Mouse (Mus musculus): Measurements from ENCODE around the gene Tspan5. TPM values are rescaled to one million over a fixed set of nuclear protein-coding genes. Genes with fewer than 3 reads are reported as not detected.

Gene Tspan5
- polyA plus RNA-seq, 1 experiment, result 22.2 TPM

DNA sequence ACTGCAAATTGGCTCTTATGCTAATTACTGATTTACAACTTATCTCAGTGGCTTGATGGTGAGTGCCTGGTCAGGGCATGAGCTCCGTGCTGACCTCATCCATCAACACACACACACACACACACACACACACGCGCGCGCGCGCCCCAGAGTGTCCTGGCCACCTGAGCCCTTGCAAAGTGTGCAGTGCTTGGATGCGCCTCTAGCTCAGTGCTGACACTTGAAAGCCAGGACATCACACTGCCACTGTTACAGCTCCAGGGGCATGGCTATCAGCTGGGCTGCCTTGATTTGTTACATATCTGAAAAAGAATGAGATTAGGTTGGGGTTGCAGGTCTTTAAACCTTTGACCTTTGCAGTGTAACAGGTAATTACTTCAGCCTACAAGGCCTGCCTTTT, 109.9 kb downstream of the Tspan5 start:
- Histone ChIP-seq H3K27me3 (ENCODE audit: control insufficient read depth, insufficient read depth, low read length, poor library complexity, severe bottlenecking) (no peaks in the 10 kb centered on the region), H3K4me3 (ENCODE audit: low read depth, low read length) (no peak overlapping the region), H3K9me3 (replicated peaks; ENCODE audit: control insufficient read depth, insufficient read depth, low read length, poor library complexity, severe bottlenecking) (no peaks in the 10 kb centered on the region), H3K27ac (ENCODE audit: insufficient read depth, low read length) (no peak overlapping the region), H3K9ac (ENCODE audit: low read depth, poor library complexity, severe bottlenecking) (no peak overlapping the region), H3K4me1 (ENCODE audit: control insufficient read depth, insufficient read depth, low read length) (no peaks in the 10 kb centered on the region), H3K36me3 (ENCODE audit: control insufficient read depth, insufficient read depth, low read length, poor library complexity, severe bottlenecking) (no peaks in the 10 kb centered on the region)
- no peak for TF ChIP-seq EP300 (IDR thresholded peaks at IDR 0.05; ENCODE audit: insufficient read depth, low read depth, low read length)
- no peak for TF ChIP-seq POLR2A (IDR thresholded peaks at IDR 0.05; ENCODE audit: insufficient read depth, low read length)
- no peak for TF ChIP-seq CTCF (IDR thresholded peaks at IDR 0.05; ENCODE audit: low read depth, low read length)

DNA sequence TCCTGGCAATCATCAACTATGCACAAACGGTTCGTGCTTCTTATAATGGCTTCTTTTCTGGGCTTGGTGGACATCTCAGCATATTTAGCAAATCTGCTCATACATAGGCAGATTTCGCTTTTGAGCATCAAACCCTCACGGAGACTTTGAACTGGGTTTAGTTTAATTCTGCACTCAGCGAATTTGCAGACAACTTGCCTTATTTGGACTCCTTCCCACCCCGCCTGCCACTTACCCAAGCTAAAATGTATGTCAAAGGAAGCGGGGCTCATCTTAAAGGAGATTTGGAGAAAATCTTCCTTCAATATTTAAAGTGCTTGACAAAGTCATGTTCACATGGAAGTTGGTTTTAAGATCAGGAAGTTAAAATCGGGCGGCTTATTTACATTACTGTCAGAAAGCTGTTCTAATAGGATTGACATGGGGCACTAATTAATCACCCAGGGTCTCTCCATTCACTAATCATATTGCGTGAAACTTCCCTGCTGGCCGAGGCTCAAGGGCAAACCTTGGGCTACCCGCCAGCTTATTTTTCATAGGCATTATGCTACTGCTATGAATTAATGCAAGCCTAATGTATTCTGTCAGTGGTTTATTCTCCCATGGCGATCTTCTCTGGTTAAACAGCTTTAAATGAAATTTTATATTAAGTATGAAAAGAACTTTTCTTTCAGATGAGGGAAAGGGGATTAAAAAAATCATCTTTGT, 111.1 kb downstream of the Tspan5 start:
- Histone ChIP-seq H3K9ac (ENCODE audit: low read depth, poor library complexity, severe bottlenecking) (no peak overlapping the region), H3K9me3 (replicated peaks; ENCODE audit: control insufficient read depth, insufficient read depth, low read length, poor library complexity, severe bottlenecking) (no peaks in the 10 kb centered on the region), H3K4me3 (ENCODE audit: low read depth, low read length) (no peak overlapping the region), H3K27me3 (ENCODE audit: control insufficient read depth, insufficient read depth, low read length, poor library complexity, severe bottlenecking) (no peaks in the 10 kb centered on the region), H3K4me1 (ENCODE audit: control insufficient read depth, insufficient read depth, low read length) (no peaks in the 10 kb centered on the region), H3K36me3 (ENCODE audit: control insufficient read depth, insufficient read depth, low read length, poor library complexity, severe bottlenecking) (no peaks in the 10 kb centered on the region), H3K27ac (ENCODE audit: insufficient read depth, low read length) (no peak overlapping the region)
- TF ChIP-seq CTCF (IDR thresholded peaks at IDR 0.05; ENCODE audit: low read depth, low read length), result no peak
- no peak for TF ChIP-seq POLR2A (IDR thresholded peaks at IDR 0.05; ENCODE audit: insufficient read depth, low read length)
- no peak for TF ChIP-seq EP300 (IDR thresholded peaks at IDR 0.05; ENCODE audit: insufficient read depth, low read depth, low read length)

DNA sequence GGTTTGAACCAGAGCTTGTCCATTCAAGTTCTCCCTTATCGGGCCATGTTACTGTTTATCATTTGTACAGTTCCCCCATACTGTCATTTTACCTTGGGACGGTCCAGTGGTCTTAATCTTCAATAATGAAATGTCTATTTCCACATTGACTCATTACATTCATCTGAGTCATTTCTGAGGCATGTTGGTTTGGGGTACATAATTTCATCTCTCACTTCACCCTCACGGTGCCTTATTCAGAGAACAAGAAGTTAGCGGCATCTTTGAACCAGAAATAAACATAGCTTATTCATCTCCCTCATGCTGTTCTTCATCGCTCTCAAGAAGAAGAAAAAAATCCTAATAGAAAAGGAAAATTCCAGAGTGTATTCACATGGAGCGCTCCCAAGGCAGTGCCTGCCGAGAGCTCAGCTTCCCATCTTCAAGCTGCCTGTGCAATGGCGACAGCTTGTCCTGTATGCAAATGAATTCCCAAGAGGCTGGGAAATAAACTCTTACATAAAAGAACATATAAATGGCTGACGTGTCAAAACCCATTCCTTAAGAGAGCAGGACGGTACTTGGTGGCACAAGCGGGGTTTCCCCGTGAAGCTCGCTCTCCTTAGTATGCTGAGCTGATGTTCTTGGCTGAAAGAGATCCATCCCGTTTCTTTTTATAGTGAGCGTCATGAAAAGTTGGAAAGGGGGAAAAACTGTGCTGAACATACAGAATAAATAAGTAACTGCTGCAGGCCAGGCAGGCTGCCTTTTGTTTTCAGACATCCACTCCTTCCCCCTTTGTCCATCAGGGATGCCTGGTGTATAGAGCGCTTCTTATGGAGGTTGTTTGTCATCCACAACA, 112.2 kb downstream of the Tspan5 start:
- Histone ChIP-seq H3K36me3 (ENCODE audit: control insufficient read depth, insufficient read depth, low read length, poor library complexity, severe bottlenecking) (no peaks in the 10 kb centered on the region), H3K4me3 (ENCODE audit: low read depth, low read length) (no peak overlapping the region), H3K9ac (ENCODE audit: low read depth, poor library complexity, severe bottlenecking) (no peak overlapping the region), H3K27me3 (ENCODE audit: control insufficient read depth, insufficient read depth, low read length, poor library complexity, severe bottlenecking) (no peaks in the 10 kb centered on the region), H3K4me1 (ENCODE audit: control insufficient read depth, insufficient read depth, low read length) (no peaks in the 10 kb centered on the region), H3K9me3 (replicated peaks; ENCODE audit: control insufficient read depth, insufficient read depth, low read length, poor library complexity, severe bottlenecking) (no peaks in the 10 kb centered on the region), H3K27ac (ENCODE audit: insufficient read depth, low read length) (no peak overlapping the region)
- TF ChIP-seq EP300 (IDR thresholded peaks at IDR 0.05; ENCODE audit: insufficient read depth, low read depth, low read length), result no peak

DNA sequence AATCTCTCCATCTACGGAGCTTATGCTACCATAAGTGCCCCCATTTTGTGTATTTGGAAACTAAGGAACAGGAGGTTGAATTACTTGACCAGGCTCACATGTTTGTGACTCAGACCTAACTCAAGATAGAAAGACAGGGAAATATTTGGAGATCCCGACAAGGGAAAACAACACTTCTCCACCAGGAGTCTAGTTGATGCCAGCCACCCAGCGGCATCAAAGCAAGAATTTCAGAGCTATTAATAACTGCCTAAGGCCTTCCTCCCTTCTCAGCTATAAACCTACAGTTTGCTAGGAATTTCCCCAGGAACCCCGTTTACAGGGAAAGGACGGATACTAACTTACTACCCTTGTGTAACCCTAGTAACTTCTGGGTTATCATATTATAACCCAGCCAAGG, 113.4 kb downstream of the Tspan5 start:
- TF ChIP-seq CTCF (IDR thresholded peaks at IDR 0.05; ENCODE audit: low read depth, low read length) (no peak), POLR2A (IDR thresholded peaks at IDR 0.05; ENCODE audit: insufficient read depth, low read length) (no peak), EP300 (IDR thresholded peaks at IDR 0.05; ENCODE audit: insufficient read depth, low read depth, low read length) (no peak)
- no peak overlapping the region for H3K4me3 ChIP-seq (ENCODE audit: low read depth, low read length)
- no peaks in the 10 kb centered on the region for H3K9me3 ChIP-seq (replicated peaks; ENCODE audit: control insufficient read depth, insufficient read depth, low read length, poor library complexity, severe bottlenecking)
- no peaks in the 10 kb centered on the region for H3K27me3 ChIP-seq (ENCODE audit: control insufficient read depth, insufficient read depth, low read length, poor library complexity, severe bottlenecking)
- H3K27ac ChIP-seq (ENCODE audit: insufficient read depth, low read length), result no peak overlapping the region
- no peaks in the 10 kb centered on the region for H3K36me3 ChIP-seq (ENCODE audit: control insufficient read depth, insufficient read depth, low read length, poor library complexity, severe bottlenecking)
- no peaks in the 10 kb centered on the region for H3K4me1 ChIP-seq (ENCODE audit: control insufficient read depth, insufficient read depth, low read length)
- H3K9ac ChIP-seq (ENCODE audit: low read depth, poor library complexity, severe bottlenecking), result no peak overlapping the region

DNA sequence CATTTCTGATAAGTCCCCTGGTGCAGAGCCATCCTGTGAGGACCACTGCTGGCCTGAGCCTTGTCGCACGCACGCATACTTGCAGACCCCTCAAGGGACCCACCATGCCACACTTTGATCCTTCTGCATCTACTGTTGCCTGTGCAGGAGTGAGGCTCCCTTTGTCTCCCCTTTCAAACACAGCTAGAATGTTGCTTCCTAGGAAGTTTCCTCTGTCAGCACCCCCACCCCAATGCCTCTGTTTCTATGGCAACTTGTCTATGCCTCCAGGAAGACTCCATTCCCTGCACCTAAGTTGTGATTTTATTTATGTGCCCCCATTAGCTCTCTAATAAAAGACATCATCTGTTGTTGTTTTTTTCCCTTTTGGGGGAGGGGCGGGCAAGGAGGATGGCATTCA, 115.0 kb downstream of the Tspan5 start:
- Histone ChIP-seq H3K4me3 (ENCODE audit: low read depth, low read length) (no peak overlapping the region), H3K4me1 (ENCODE audit: control insufficient read depth, insufficient read depth, low read length) (no peaks in the 10 kb centered on the region), H3K27ac (ENCODE audit: insufficient read depth, low read length) (no peak overlapping the region), H3K9me3 (replicated peaks; ENCODE audit: control insufficient read depth, insufficient read depth, low read length, poor library complexity, severe bottlenecking) (no peaks in the 10 kb centered on the region), H3K36me3 (ENCODE audit: control insufficient read depth, insufficient read depth, low read length, poor library complexity, severe bottlenecking) (no peaks in the 10 kb centered on the region), H3K27me3 (ENCODE audit: control insufficient read depth, insufficient read depth, low read length, poor library complexity, severe bottlenecking) (no peaks in the 10 kb centered on the region), H3K9ac (ENCODE audit: low read depth, poor library complexity, severe bottlenecking) (no peak overlapping the region)
- TF ChIP-seq POLR2A (IDR thresholded peaks at IDR 0.05; ENCODE audit: insufficient read depth, low read length), result no peak
- TF ChIP-seq EP300 (IDR thresholded peaks at IDR 0.05; ENCODE audit: insufficient read depth, low read depth, low read length), result no peak
- no peak for TF ChIP-seq CTCF (IDR thresholded peaks at IDR 0.05; ENCODE audit: low read depth, low read length)

Measured in ES-Bruce4 (cell line).